Mouse (Mus musculus) gastrocnemius, postnatal 25 days (tissue): ENCODE results near the gene Lck. TPM values are rescaled to one million over a fixed set of nuclear protein-coding genes. Genes with fewer than 3 reads are reported as not detected.
"Not testable (repeated sequence)": the region's sequence is repeated elsewhere in the genome, so short reads cannot be mapped to it uniquely, and the experiment has no call there.

Experiments
- DNase-seq: peaks from one replicate; pipeline ENCODE4 v3.0.0; 2022
- total RNA-seq, 2 experiments: library from RNA; stranded (reverse); gene quantifications; 1 replicate in 1 of 2; 2 replicates in 1 of 2; pipeline ENCODE4 v1.2.3; 2021

Lck gene
- total RNA-seq, 2 experiments from 2014 or later, result 0.48 TPM; not detected in 1

DNA sequence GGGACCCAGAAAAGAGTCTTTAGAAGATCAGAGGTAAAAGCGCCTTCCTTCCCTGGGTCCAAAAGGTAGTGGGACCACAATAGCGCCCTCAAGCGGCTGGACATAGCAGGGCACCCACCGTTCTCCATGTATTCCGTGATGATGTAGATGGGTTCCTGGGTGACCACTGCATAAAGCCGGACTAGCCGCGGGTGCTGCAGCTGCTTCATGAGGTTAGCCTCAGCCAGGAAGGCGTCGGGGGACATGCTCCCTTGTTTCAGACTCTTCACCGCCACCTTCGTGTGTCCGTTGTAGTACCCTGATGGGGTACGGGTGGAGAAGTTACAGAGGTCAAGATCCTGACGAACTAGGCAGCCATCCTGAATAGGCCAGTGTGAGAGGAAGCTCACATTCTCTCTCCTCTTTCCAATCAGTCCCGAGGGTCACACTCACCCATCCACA is 18.0 kb downstream of the Lck start:
- DNase-seq, result peak; percentile 14

DNA sequence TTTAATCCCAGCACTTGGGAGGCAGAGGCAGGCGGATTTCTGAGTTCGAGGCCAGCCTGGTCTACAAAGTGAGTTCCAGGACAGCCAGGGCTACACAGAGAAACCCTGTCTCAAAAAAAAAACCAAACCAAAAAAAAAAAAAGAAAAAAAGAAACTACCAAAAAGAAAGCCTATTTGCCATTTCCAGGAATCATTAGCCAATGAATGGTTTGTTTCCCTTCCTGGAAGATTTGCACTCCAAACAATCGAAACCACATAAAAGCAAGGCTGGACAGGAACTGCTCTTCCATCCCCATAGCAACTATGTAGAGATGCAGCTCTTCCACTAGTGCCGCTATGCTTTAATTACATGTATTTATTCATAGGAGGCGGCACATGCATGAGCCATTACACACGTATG is 18.9 kb downstream of the Lck start:
- DNase-seq, result not testable (repeated sequence)

DNA sequence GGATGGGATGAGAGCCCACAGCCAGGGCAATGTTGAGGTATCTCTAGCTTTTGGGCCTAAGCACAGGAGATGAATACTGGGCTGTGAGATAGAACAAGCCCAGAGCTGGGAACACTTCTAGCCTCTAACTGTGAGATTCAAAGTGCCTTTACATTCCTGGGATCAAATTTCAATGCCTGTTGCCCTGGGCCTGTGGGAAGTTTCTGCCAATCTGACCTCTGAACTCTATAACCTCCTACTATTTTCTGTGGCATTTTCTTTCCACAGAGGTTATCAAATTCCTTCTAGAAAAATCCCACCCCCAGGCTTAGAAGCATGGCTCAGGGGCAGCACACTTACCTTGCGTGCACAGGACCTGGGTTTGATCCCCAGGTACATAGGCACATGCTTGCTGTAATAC is 23.1 kb downstream of the Lck start:
- no peak for DNase-seq

DNA sequence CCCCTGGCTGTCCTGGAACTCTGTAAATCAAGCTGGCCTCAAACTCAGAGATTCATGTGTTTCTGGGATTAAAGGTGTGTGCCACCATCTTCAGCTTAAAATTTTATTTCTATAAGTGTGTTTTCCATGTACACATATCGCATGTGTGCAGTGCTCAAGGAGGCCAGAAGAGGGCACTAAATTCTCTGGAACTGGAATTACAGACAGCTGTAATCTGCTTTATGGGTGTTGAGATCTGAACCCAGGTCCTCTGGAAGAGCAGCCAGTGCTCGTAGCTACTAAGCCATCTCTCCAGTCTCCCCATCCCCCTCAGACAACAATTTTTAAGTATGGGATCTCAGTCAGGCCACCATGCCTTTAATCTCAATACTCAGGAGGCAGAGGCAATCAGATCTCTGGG is 24.1 kb downstream of the Lck start:
- no peak for DNase-seq

DNA sequence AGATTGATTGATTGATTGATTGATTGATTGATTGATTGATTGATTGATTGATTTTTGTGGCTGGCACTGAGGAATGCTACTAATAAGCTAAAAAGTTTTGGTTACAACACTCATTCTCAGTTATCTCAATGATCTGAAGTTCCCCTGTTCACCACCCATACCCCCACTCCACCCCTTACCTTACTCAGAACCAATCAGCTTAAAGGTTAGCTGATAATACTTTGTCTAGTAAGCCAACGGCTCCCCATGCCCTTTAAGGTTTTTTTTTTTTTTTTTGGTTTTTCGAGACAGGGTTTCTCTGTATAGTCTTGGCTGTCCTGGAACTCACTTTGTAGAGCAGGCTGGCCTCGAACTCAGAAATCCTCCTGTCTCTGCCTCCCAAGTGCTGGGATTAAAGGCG is 25.8 kb downstream of the Lck start:
- not testable (repeated sequence) for DNase-seq

DNA sequence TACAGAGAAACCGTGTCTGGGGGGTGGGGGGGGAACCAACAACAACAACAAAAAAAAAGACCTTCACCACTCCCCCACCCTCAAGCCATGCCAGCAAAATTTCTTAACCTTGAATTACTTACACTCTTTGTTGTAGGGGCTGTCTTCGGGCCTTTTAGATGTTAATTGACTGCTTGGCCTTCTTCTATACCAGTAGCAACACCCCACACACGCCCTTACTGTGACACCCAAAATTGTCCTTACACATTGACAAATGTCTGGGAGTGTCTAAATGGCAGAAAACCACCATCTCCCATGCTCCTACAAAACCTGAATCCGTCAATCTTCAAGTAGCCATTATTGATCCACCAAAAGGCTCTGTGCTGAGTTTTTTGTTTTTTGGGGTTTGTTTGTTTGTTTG is 29.3 kb downstream of the Lck start:
- DNase-seq, result no peak

DNA sequence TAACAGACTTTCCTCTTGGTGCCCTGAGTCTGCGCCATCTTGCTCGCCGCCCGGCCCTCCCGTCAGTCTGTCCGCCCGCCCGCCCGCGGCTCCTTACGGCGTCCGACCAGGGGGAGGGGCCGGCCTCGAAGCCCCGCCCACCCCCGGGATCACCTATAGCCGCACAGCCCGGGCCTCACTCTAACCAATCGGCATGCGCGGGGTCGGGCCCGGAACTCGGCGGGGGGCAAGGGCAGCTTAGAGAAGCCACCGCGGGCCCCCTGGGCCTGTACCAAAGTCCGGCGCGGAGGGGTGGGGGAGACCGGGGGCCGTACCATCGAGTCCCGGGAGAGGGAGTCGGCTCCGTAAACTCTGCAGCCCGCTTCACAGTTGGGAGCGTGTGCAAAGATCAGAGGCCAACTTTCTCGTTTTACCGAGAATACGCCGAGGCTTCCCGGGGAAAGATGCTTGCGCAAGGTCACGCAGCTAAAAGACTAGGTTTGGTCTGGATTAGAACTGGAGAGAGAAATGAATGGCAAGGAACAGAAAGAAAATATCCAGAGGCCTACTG is 30.8 kb downstream of the Lck start, which contains the start of gene Hdac1:
TSS of gene Hdac1 (minus strand) at position 122 of the 550 bp plus-strand sequence.
- peak; percentile 99 for DNase-seq

DNA sequence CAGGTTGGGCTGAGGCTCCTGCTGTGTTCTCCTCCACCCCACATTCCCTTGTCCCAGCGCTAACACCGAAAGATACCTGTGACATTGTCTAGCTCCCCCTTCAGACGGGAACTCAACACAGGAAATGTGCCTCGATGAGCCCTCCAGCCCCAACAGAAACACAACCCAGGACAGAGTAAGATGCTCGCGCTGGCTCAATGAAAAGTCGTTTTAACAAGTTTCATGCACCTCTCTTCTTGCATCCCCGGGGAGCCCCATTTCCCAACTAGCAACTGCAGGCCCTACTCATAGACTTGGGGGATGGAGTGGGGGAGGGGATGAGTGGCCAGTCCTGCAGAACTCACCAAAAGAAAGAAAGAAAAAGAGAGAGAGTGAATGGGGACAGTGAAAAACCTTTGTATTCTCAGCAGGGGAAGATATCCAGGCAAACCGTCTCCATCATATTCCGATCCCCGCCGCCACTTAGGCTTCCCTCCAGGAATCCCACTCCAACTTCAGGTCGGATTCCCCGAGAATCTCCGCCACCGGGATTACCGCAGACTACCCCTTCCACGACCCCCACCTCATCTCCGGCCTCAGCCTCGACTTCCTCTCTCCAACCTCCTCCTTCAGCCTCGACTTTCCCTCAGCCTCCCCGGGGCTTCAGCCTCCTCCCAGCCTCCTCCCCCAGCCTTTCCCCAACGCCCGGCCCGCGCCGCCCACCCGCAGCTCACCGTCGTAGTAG is 31.4 kb downstream of the Lck start:
- DNase-seq, result no peak

DNA sequence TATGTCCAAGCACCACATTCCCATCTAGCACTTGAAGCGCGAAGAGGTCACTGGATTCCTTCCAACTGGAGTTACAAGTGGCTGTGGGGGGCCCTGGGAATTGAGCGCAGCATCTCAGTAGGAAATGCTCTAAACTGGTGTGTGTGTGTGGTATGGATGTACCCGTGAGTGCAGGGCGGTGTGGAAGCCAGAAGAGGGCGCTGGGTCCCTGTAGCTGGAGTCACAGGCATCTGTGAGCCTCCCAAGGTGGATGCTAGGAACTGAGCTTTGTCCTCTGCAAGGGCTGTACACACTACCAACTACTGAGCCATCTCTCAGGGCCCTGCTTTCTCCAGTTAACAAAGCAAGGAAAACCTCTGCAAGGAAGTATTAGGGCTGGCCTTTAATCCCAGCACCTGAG is 33.4 kb downstream of the Lck start:
- DNase-seq, result no peak

DNA sequence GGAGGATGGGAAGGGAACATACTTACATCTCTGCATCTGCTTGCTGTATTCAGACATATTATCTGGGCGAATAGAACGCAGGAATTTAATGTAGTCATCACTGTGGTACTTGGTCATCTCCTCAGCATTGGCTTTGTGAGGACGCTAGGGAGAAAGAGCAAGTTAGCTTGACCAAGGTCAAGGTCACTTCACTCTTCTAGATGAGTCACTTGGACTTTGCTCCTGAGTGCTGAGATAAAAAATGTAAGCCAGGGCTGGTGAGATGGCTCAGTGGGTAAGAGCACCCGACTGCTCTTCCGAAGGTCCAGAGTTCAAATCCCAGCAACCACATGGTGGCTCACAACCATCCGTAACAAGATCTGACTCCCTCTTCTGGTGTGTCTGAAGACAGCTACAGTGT is 44.5 kb downstream of the Lck start:
- DNase-seq, result not testable (repeated sequence)

DNA sequence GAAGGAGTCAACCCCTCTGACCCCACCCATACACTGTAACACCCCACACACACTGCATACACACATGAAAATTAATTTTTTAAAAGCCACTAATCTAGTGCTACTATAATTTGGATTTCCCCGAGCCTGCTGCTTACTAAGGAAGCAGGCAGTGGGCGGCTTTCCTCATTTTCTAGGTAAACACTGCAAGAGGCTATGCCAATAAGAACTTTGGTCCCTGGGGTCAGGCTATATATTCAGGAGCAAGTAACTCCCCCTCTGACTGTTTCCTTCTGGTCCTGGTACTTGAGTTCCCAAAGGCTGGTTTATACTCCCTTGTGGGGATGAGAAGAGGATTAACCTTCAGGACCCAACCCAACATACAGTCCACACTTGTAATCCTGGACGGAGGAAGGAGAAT is 47.6 kb downstream of the Lck start:
- DNase-seq, result no peak

DNA sequence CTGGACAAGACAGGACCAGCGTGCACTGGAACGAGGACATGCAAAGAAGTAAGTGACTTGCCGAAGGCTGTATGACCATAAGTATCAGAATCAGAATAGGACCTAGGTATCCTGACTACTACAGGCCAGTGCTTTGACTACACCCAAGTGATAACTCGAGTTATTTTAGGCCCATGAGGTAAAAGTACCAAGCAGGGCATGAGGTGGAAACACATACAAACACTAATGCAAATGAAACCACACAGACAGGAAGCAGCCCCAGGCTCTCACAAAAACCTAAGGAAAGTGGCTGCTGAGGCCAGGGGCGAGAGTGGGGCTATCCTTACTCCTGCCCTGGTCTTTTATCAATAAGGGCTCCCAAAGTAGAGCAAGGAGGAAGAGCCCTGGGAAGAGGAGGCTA is 48.1 kb downstream of the Lck start:
- DNase-seq, result no peak

DNA sequence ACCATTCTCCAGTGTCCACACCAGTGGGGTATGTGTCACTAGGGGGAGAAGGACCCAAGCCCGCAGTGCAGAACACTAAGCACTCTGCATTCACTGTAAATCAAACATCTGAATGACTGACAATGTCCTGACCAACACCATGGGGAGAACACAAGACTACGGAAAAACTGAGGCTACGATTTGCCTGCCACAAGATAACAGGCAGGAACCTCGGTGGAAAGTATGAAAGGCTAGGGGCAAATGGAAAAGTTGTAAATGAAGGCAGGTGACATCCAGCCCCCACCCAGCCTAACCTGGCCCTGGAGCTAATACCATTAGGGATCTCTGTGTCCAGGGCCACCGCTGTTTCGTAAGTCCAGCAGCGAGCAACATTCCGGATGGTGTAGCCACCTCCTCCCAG is 54.9 kb downstream of the Lck start:
- DNase-seq, result no peak

DNA sequence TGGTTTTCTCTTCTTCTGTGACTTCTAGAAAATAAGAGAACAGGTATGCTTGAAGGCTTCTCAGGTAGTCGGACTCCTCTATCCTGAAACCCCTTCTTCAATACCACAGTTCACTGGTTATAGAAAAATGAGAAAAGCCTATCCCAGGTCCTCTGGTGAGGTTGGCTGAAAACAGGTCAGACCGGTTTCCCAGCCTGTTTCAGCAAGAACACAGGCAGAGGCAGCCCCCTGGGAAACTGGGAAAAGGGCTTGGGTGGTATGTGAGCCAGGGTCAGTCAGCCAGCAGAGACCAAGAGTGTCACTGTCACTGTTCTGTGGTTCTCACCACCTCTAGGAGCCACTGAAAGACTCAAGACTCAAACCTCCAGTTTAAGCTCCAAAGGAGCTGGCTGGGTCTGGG is 56.5 kb downstream of the Lck start:
- no peak for DNase-seq

DNA sequence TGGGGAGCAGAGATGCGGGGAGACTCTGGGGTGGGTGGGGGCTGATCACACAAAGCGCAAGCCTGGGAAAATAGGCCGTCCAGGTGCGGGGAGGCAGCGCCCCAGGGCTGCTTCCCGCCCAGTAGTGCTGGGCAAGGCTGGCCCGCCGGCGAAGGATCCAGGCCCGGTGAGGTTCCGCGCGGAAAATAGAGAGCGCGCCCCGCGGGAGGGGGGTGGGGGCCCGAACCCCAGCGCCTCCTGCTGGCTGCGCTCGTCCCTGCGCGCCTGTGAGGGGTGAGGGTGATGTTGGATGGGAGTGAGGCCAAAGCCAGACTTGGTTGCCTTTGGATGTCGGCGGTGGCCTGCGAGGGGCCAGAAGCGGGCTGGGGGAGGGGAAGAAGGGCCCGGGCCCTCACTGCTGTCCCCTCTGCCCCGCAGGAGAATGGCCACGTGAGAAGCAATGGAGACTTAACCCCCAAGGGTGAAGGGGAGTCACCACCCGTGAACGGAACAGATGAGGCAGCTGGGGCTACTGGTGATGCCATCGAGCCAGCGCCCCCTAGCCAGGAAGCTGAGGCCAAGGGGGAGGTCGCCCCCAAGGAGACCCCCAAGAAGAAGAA is 59.0 kb downstream of the Lck start:
- peak; percentile 26 for DNase-seq

DNA sequence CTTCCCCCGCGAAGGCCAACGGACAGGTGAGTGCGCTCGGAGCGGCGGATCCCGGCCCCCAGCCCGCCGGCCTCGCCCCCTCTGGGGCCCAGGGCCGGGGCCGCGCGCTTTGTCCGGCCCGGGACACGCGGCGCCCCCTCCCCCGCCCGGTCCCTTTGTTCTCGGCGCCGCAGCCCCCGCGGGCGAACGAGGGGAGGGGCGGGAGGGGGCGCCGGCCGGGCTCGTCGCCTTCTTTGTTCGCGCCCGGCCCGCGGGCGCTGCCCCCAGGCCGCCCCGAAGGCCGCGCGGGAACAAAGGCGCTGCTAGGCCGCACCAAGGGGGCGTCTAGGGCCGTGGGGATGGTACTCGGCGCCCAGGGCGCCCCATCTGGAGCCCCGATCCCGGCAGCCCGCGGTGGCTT is 59.5 kb downstream of the Lck start:
- no peak for DNase-seq

DNA sequence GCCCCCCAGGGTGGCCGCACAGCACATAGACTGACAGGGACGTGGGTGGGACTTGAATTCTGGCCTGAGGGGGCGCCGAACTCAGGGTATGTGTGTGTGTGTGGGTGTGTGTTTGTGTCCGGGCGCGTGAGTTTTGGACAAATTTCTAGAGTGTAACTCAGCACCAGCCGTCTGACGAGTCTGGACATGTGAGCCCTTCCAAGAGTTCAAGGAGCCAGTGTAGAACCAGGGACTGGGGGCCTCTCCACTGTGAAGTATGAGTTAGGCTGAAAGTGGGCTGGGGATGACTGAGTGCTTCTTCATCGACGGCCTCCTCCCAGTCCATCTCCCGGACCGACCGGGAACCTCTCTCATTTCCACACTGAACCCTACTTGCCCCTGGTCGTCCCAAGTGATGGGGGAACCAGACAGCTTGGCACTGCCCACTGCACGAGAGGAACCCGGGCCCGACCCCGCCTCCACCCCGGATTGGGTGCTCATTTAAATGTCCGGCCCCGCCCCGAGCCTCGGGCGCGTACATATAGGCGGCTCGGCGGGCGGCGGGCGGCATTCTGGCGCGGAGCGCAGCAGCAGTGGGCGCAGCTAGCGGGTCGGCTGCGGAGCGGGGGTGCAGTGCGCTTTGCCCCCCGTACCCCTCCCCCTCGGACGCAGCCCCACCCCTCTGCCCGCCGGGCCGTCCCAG is 60.2 kb downstream of the Lck start, which contains the start of gene Marcksl1:
TSS of gene Marcksl1 (plus strand) at position 496 of the 682 bp plus-strand sequence.
- peak; percentile 76 for DNase-seq

DNA sequence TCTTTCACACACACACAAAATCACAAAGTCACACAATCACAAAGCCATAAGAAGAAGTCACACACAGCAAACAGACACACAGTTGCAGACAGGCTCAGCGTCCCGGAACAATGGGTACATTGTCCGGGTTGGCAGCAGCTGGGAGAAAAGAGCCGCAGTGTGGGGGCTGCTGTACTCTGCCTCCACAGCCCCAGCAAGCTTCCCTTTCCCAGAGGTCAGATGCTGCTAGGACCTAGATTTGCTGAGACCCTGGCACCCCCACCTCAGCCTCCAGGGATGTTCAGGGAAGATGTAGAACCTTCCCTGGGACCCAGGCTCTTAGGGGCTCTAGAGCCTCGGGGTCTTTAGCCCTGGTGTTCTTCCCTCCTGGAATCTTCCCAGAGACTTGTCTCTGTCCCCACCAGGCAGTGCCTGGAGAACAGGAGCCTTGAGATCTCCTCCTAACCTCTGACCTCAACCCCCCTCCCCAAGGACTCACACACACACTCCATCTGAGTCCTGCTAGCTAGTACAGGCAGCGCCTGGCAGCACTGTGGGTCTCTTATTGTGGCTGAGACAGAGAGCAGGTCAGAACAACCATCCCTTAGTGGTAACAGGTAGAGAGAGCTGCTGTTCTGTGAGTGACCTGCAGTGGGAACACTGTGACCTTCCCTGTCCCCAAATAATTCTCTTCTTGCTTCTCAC is 61.9 kb downstream of the Lck start:
- no peak for DNase-seq

DNA sequence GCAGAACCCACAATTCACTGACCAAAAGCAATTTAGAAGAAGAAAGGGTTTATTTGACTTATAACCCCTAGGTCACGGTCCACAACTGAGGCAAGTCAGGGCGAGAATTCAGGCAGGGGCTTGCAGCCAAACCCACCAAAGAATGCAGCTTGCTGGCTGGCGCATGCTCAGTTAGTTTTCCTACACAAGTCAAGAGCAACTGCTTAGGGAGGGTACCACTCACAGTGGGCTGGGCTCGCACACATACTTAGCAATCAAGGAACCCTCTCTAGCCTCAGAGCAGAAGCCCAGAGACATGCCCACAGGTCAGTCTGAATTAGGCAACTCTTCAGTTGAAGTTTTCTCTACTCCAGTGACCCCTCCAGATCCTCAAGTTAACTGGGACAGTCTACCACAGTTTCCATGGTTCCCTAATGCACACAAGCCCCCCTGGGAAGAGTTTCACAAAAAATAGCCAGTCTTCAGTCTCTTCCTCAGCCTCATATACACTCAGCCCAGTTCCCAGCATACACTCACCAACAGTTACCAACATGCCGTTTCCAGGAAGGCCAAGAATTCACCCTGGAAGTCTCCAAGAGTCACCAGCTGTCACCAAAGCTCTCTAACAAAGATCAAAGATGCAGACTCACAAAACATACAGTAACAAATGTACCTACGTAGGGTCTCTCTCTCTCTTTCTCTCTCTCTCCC is 62.6 kb downstream of the Lck start:
- no peak for DNase-seq

DNA sequence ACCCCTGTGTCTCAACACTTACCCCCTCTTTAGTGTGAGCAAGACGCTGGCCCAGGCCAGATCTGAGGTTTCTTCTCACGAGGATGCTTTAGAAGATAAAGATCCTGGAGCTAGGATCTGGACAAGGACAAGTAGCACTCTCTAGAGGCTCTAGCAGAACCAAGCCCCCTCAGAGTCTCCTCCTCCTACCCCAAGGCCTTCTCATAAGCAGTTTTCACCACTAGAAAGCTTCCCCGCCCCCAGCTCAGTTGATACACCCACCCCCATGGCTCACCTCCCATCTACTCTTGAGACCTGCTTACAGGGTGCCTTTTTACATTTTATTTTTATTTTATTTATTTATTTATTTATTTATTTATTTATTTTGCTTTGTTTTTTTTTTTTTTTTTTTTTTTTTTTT is 63.8 kb downstream of the Lck start:
- no peak for DNase-seq

DNA sequence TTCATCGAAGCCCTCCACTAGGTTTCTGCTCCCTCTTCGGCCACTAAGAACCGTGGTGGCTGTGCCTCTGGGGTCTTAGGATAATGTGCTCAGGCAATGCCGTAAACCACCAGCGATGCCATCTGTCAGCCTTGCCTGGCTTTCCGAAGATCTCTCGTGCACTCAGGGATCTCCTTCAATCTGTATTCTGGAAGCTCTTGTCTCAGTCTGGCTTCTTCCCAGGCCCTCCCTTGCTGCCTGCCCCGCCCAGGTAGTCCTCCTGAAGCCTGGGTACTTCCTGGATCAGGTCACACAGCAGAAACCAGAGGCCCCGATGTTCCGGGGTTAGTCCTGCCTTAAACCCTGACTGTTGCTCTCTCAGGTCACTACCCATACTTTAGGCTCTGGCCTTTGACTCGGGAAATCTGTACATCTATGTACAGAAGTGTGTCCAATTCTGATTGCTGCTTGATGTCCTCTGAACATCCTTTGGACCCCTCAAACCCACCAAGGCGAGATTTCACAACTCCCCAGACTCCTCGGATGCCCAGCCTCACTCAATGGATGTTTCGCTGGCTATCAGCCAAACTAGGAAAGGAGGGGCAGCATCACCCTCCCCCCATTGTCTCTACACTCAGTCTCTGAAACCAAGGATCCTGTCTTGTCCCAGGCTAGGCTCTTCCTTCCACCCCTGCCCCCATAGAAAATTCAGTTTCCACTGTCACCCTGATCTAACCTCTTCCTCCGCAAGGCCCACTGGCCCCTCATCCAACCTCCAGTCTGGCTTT is 64.4 kb downstream of the Lck start:
- DNase-seq, result no peak
